Mouse (Mus musculus): ENCODE measurements around the gene Frmd4a. TPM values are rescaled to one million over a fixed set of nuclear protein-coding genes. Genes with fewer than 3 reads are reported as not detected.

Gene Frmd4a
- polyA plus RNA-seq, 1 experiment, result 22.8 TPM

- Histone ChIP-seq H3K27ac (ENCODE audit: control insufficient read depth, insufficient read depth, low read depth, low read length, poor library complexity) (no peak overlapping the region), H3K4me1 (ENCODE audit: control insufficient read depth, insufficient read depth, low read length) (no peaks in the 10 kb centered on the region), H3K4me3 (replicated peaks; ENCODE audit: control insufficient read depth, low read depth, low read length) (no peak overlapping the region)
- TF ChIP-seq POLR2A (IDR thresholded peaks at IDR 0.05; ENCODE audit: borderline replicate concordance, control insufficient read depth, low read depth, low read length) (no peak), CTCF (IDR thresholded peaks at IDR 0.05; ENCODE audit: control insufficient read depth, insufficient read depth, low read length) (no peak)
- WGBS, result 81% methylated on average over 7 of the region's 7 CpGs
These were observed 339.4 kb downstream of the Frmd4a start for GRCm38 (mm10) chr2:4356812-4357384.

DNA sequence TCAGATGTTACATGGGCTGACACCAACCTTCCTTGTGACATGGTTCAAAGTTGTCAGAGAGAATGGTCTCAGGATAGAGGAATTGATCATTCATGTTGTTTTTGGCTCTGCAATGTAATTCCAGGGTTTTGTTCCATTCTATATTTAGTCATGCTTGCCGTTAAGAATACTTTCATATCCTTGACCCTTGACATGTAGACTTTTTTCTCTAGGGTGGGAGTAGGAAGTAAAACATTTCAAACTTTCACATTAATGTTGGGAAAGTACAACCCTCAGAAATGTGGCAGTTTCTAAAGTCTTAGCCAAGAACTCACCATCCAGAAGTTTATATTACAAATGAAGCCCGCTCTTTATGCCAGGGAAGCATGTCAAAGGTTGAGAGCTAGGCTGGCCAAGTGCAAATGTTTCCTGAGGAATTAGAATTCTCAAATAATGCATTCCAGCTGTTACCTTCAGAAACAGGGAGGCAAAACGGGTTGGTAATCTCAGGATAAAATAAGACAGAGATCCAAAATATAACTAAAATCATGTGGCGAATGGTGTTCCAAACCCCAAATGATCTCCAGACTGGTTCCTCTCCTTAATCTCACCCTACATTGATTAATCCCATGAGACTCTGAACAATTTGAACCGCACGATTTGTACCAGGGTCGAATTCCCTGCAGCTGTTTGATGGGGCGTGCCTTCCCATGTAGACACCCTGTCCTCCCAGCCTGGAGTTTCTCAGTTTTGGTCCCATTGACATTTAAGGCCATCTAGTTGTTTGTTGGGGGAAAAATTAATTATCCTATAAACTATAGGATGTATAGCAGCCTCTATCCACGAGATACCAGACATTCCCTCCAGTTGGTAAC, 344.7 kb downstream of the Frmd4a start:
- Histone ChIP-seq H3K4me3 (replicated peaks; ENCODE audit: control insufficient read depth, low read depth, low read length) (no peak overlapping the region), H3K4me1 (ENCODE audit: control insufficient read depth, insufficient read depth, low read length) (no peaks in the 10 kb centered on the region), H3K27ac (ENCODE audit: control insufficient read depth, insufficient read depth, low read depth, low read length, poor library complexity) (no peak overlapping the region)
- no peak for TF ChIP-seq POLR2A (IDR thresholded peaks at IDR 0.05; ENCODE audit: borderline replicate concordance, control insufficient read depth, low read depth, low read length)
- TF ChIP-seq CTCF (IDR thresholded peaks at IDR 0.05; ENCODE audit: control insufficient read depth, insufficient read depth, low read length), result no peak
- 77% methylated on average over 9 of the region's 9 CpGs for WGBS

DNA sequence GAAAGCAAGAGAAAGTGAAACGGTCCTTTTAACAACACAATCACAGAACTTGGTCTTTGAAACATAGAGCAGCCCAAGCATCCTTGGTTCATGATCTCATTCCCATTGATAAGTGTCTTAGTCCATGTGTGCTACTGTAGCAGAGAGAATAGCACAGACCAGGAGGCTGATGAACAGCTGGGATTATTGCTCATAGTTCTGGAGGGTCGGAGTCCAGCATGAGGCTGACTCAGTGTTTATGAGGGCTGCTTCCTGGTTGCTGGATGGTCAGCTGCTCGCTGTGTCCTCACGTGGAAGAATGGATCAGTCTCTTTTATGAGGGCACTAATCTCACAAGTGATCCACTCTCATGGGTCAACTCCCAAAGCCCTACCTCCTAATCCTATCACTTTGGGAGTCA, 347.4 kb downstream of the Frmd4a start:
- Histone ChIP-seq H3K27ac (ENCODE audit: control insufficient read depth, insufficient read depth, low read depth, low read length, poor library complexity) (no peak overlapping the region), H3K4me3 (replicated peaks; ENCODE audit: control insufficient read depth, low read depth, low read length) (no peak overlapping the region), H3K4me1 (ENCODE audit: control insufficient read depth, insufficient read depth, low read length) (no peaks in the 10 kb centered on the region)
- no peak for TF ChIP-seq CTCF (IDR thresholded peaks at IDR 0.05; ENCODE audit: control insufficient read depth, insufficient read depth, low read length)
- no peak for TF ChIP-seq POLR2A (IDR thresholded peaks at IDR 0.05; ENCODE audit: borderline replicate concordance, control insufficient read depth, low read depth, low read length)
- WGBS, result 78% methylated on average over 4 of the region's 4 CpGs

DNA sequence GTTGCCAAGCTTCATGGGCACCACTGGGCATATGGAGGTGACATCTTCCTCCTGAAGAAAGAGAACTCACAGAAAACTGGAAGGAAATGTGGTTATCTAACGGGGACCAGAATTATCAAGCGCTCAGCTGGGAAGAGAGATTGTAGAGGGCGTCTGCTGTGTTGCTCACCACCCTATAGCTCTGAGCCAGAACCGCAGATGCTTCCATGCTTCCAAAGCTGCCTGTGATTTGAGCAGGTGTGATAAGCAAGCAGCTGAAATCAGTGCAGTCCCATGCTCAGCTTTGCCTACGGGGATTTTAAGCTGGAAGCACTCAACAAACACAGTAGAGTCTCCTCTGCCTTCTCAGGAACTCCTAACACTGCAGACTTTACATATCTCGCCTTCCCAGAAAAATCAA, 351.0 kb downstream of the Frmd4a start:
- WGBS, result 51% methylated on average over 6 of the region's 6 CpGs
- no peak for TF ChIP-seq CTCF (IDR thresholded peaks at IDR 0.05; ENCODE audit: control insufficient read depth, insufficient read depth, low read length)
- no peak for TF ChIP-seq POLR2A (IDR thresholded peaks at IDR 0.05; ENCODE audit: borderline replicate concordance, control insufficient read depth, low read depth, low read length)
- no peak overlapping the region for H3K27ac ChIP-seq (ENCODE audit: control insufficient read depth, insufficient read depth, low read depth, low read length, poor library complexity)
- H3K4me1 ChIP-seq (ENCODE audit: control insufficient read depth, insufficient read depth, low read length), result no peaks in the 10 kb centered on the region
- H3K4me3 ChIP-seq (replicated peaks; ENCODE audit: control insufficient read depth, low read depth, low read length), result no peak overlapping the region

- TF ChIP-seq POLR2A (IDR thresholded peaks at IDR 0.05; ENCODE audit: borderline replicate concordance, control insufficient read depth, low read depth, low read length) (no peak), CTCF (IDR thresholded peaks at IDR 0.05; ENCODE audit: control insufficient read depth, insufficient read depth, low read length) (no peak)
- no peak overlapping the region for H3K27ac ChIP-seq (ENCODE audit: control insufficient read depth, insufficient read depth, low read depth, low read length, poor library complexity)
- 81% methylated on average over 7 of the region's 7 CpGs for WGBS
- H3K4me3 ChIP-seq (replicated peaks; ENCODE audit: control insufficient read depth, low read depth, low read length), result no peak overlapping the region
- no peaks in the 10 kb centered on the region for H3K4me1 ChIP-seq (ENCODE audit: control insufficient read depth, insufficient read depth, low read length)
These were observed 353.0 kb downstream of the Frmd4a start for GRCm38 (mm10) chr2:4370499-4370898.

DNA sequence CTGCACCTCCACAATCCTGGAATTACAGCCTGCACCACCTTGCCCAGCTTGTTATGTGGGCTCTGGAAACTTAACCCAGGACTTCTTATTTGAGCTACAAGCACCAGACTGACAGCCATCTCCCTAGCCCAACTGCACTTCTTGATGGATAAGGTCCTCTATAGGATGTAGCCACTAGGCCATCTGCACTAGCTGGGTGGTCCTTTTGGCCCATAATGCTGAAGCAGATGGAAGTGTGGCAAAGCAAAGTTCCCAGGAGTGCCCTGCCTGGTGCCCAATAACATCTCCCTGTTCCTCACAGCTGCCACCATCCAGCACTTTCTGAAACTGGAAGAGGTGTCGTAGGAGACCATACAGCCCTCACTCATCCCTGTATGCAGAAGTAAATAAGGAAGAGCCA, 353.8 kb downstream of the Frmd4a start:
- TF ChIP-seq CTCF (IDR thresholded peaks at IDR 0.05; ENCODE audit: control insufficient read depth, insufficient read depth, low read length), result no peak
- no peak for TF ChIP-seq POLR2A (IDR thresholded peaks at IDR 0.05; ENCODE audit: borderline replicate concordance, control insufficient read depth, low read depth, low read length)
- WGBS, result 93% methylated on average over 1 of the region's 1 CpGs
- H3K27ac ChIP-seq (ENCODE audit: control insufficient read depth, insufficient read depth, low read depth, low read length, poor library complexity), result no peak overlapping the region
- H3K4me1 ChIP-seq (ENCODE audit: control insufficient read depth, insufficient read depth, low read length), result no peaks in the 10 kb centered on the region
- no peak overlapping the region for H3K4me3 ChIP-seq (replicated peaks; ENCODE audit: control insufficient read depth, low read depth, low read length)

- WGBS, result 66% methylated on average over 3 of the region's 3 CpGs
- Histone ChIP-seq H3K4me1 (ENCODE audit: control insufficient read depth, insufficient read depth, low read length) (no peaks in the 10 kb centered on the region), H3K4me3 (replicated peaks; ENCODE audit: control insufficient read depth, low read depth, low read length) (no peak overlapping the region), H3K27ac (ENCODE audit: control insufficient read depth, insufficient read depth, low read depth, low read length, poor library complexity) (no peak overlapping the region)
- no peak for TF ChIP-seq POLR2A (IDR thresholded peaks at IDR 0.05; ENCODE audit: borderline replicate concordance, control insufficient read depth, low read depth, low read length)
- TF ChIP-seq CTCF (IDR thresholded peaks at IDR 0.05; ENCODE audit: control insufficient read depth, insufficient read depth, low read length), result no peak
These were observed 361.3 kb downstream of the Frmd4a start for GRCm38 (mm10) chr2:4378844-4379243.

DNA sequence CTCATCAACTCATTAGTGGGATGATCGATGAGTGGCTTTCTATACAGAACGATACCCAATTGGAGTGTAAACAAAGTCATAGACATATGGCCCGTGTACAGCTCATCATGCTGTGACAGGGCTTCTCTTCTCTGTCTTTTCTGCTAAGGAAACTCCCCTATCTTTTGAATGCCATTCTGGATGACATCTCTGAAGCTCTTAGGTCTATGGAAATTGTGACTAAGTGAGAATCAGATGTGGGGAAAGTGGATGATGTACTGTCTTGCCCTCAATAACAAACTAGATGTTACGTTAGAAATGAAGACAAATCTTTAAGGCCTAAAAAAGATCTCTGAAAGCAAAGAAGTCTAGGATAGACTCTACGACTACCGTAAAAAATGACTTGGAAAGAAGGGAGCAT, 362.9 kb downstream of the Frmd4a start:
- Histone ChIP-seq H3K4me3 (replicated peaks; ENCODE audit: control insufficient read depth, low read depth, low read length) (no peak overlapping the region), H3K27ac (ENCODE audit: control insufficient read depth, insufficient read depth, low read depth, low read length, poor library complexity) (no peak overlapping the region), H3K4me1 (ENCODE audit: control insufficient read depth, insufficient read depth, low read length) (no peaks in the 10 kb centered on the region)
- 88% methylated on average over 6 of the region's 6 CpGs for WGBS
- TF ChIP-seq CTCF (IDR thresholded peaks at IDR 0.05; ENCODE audit: control insufficient read depth, insufficient read depth, low read length) (no peak), POLR2A (IDR thresholded peaks at IDR 0.05; ENCODE audit: borderline replicate concordance, control insufficient read depth, low read depth, low read length) (no peak)

Measured in bone marrow, adult 2 months (tissue).